In genomic region chr12:8393976-8394375, GRCm38 (mm10) we compare ENCODE assay signal across 20 mouse cellular contexts.
"Had no signal": no experiment of that assay in that cellular context is flagged by ENCODE, and none has a peak within 500 bp of the region (broad histone marks: within the 10 kb centered on the region; RNA-seq: fewer than 3 reads in every experiment).

No protein-coding gene starts in this region.

- H3K4me1 ChIP-seq: hindbrain, embryonic 13.5 days had no signal

- ATAC-seq: hindbrain, postnatal 0 days had no signal

- H3K4me2 ChIP-seq: heart, embryonic 13.5 days; heart, embryonic 15.5 days; hindbrain, embryonic 13.5 days; hindbrain, embryonic 15.5 days; limb, embryonic 12.5 days; liver, embryonic 11.5 days had no signal

- H3K27me3 ChIP-seq: heart, embryonic 13.5 days; heart, embryonic 15.5 days; hindbrain, embryonic 13.5 days; hindbrain, embryonic 15.5 days; limb, embryonic 12.5 days had no signal

- H3K9ac ChIP-seq: forebrain, postnatal 0 days; heart, embryonic 13.5 days; heart, embryonic 15.5 days; hindbrain, embryonic 13.5 days; hindbrain, embryonic 15.5 days; limb, embryonic 12.5 days had no signal

- DNase-seq: forebrain, postnatal 0 days; heart, adult 18-20 months; heart, postnatal 14 days; heart, postnatal 36 days; kidney, adult 18-20 months; kidney, postnatal 10 days; kidney, postnatal 25 days; kidney, postnatal 4 days; liver had no signal

- H3K27ac ChIP-seq: hindbrain, embryonic 15.5 days; hindbrain, postnatal 0 days; left cerebral cortex, adult 2 months had no signal

- H3K36me3 ChIP-seq: heart, embryonic 10.5 days; heart, embryonic 13.5 days; heart, embryonic 15.5 days; hindbrain, embryonic 13.5 days; hindbrain, embryonic 15.5 days; limb, embryonic 10.5 days; limb, embryonic 12.5 days had no signal

- H3K4me3 ChIP-seq: heart, embryonic 10.5 days; heart, embryonic 13.5 days; heart, embryonic 15.5 days; hindbrain, embryonic 13.5 days; hindbrain, embryonic 15.5 days; layer of hippocampus, adult 2 months; left cerebral cortex, adult 2 months; limb, embryonic 10.5 days; limb, embryonic 12.5 days had no signal

- H3K9me3 ChIP-seq: heart, embryonic 10.5 days; heart, embryonic 13.5 days; heart, embryonic 15.5 days; hindbrain, embryonic 13.5 days; hindbrain, embryonic 15.5 days; limb, embryonic 10.5 days; limb, embryonic 12.5 days had no signal
